Mouse (Mus musculus) E14TG2a.4 (cell line): ENCODE results near the gene Syt1.

Source experiments
- CTCF ChIP-seq: conservative IDR thresholded peaks from 2 replicates; pipeline ENCODE4 v1.5.1; 2014; ENCODE audit warnings: low read length
- NANOG ChIP-seq: IDR thresholded peaks from 2 replicates; pipeline ENCODE4 v1.6.1; 2014; ENCODE audit warnings: borderline replicate concordance, low read length, mixed read lengths
- POU5F1 ChIP-seq: IDR thresholded peaks from 2 replicates; pipeline ENCODE4 v1.6.1; 2014; ENCODE audit warnings: low read length, borderline replicate concordance

DNA sequence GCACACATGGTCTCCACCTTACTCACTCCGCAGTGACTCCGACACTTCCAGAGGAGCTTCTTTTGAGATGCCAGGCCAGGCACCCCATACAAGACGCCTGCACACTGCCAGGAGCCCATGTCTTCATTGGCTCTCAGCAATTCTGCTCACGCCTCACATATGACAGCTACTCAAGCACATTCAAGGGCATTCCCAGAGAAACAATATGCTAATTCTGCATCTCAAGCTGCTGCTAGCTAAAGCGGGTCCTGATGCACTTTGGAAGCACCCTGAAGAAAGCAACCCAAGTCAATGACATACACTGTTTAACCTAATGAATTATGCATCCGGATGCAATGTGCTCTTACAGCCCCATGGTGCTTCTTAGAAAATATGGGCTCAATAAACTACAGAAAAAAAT is 247.1 kb downstream of the Syt1 start:
- no peak for TF ChIP-seq CTCF
- no peak for TF ChIP-seq POU5F1
- no peak for TF ChIP-seq NANOG
